Mouse (Mus musculus) adrenal gland, adult 8-10 months (tissue): ENCODE results near the gene Cit. TPM values are rescaled to one million over a fixed set of nuclear protein-coding genes. Genes with fewer than 3 reads are reported as not detected.

Source experiments
- DNase-seq: peaks from one replicate; pipeline ENCODE4 v3.0.0; 2022
- total RNA-seq, 4 experiments: library from RNA; stranded (reverse); gene quantifications; 2 replicates each; pipeline ENCODE4 v1.2.4; 2022

Cit gene
- total RNA-seq, 4 experiments from 2014 or later, result 2.6 to 8.3 (median 6.3) TPM

- no peak for DNase-seq
Measured at GRCm38 (mm10) chr5:115851029-115851365, 5.9 kb downstream of the Cit start.

GRCm38 (mm10) chr5:115852431-115852830, 7.4 kb downstream of the Cit start:
- no peak for DNase-seq

- no peak for DNase-seq
Measured at GRCm38 (mm10) chr5:115853691-115854090, 8.6 kb downstream of the Cit start.

GRCm38 (mm10) chr5:115854370-115854769, 9.3 kb downstream of the Cit start:
- DNase-seq, result peak; percentile 21

- DNase-seq, result no peak
Measured at GRCm38 (mm10) chr5:115858652-115859051, 13.6 kb downstream of the Cit start.

- DNase-seq, result no peak
Measured at GRCm38 (mm10) chr5:115859461-115859860, 14.4 kb downstream of the Cit start.

GRCm38 (mm10) chr5:115861991-115862390, 16.9 kb downstream of the Cit start:
- no peak for DNase-seq

GRCm38 (mm10) chr5:115862439-115862838, 17.4 kb downstream of the Cit start:
- DNase-seq, result no peak

GRCm38 (mm10) chr5:115866296-115866695, 21.2 kb downstream of the Cit start:
- no peak for DNase-seq

- DNase-seq, result no peak
Measured at GRCm38 (mm10) chr5:115868540-115868939, 23.5 kb downstream of the Cit start.

- no peak for DNase-seq
Measured at GRCm38 (mm10) chr5:115869198-115869597, 24.1 kb downstream of the Cit start.

GRCm38 (mm10) chr5:115871153-115871552, 26.1 kb downstream of the Cit start:
- DNase-seq, result no peak

GRCm38 (mm10) chr5:115872106-115872505, 27.0 kb downstream of the Cit start:
- DNase-seq, result no peak

- no peak for DNase-seq
Measured at GRCm38 (mm10) chr5:115872956-115873355, 27.9 kb downstream of the Cit start.

GRCm38 (mm10) chr5:115877425-115877824, 32.3 kb downstream of the Cit start:
- no peak for DNase-seq

GRCm38 (mm10) chr5:115882165-115882564, 37.1 kb downstream of the Cit start:
- no peak for DNase-seq

GRCm38 (mm10) chr5:115884429-115884828, 39.4 kb downstream of the Cit start:
- DNase-seq, result no peak

- no peak for DNase-seq
Measured at GRCm38 (mm10) chr5:115893772-115894171, 48.7 kb downstream of the Cit start.

- no peak for DNase-seq
Measured at GRCm38 (mm10) chr5:115897036-115897435, 52.0 kb downstream of the Cit start.

- DNase-seq, result peak; percentile 29
Measured at GRCm38 (mm10) chr5:115907037-115908009, 62.2 kb downstream of the Cit start.

GRCm38 (mm10) chr5:115908251-115908650, 63.2 kb downstream of the Cit start:
- DNase-seq, result no peak

GRCm38 (mm10) chr5:115908699-115909098, 63.6 kb downstream of the Cit start:
- no peak for DNase-seq

- peak; percentile 45 for DNase-seq
Measured at GRCm38 (mm10) chr5:115909106-115909505, 64.0 kb downstream of the Cit start.

GRCm38 (mm10) chr5:115910491-115910890, 65.4 kb downstream of the Cit start:
- DNase-seq, result no peak
